Mouse (Mus musculus) hindbrain, embryonic 16.5 days (tissue): ENCODE data around the gene Nid2. TPM values are rescaled to one million over a fixed set of nuclear protein-coding genes. Genes with fewer than 3 reads are reported as not detected.
A peak's percentile ranks its signal among the peaks of the same experiment; 100 is the strongest.

Experiments
- ATAC-seq: fragments of 200-750 bp; cut with Nextera tagmentation; 2 replicates; pipeline ENCODE4 v1.8.0; 2017; ENCODE audit warnings: moderate TSS enrichment, moderate library complexity
- H3K27ac ChIP-seq: fragments of 300-500 bp; sonication (generic); 2 replicates; pipeline ENCODE4 v1.5.1; 2014; ENCODE audit warnings: low read depth, mild to moderate bottlenecking, control low read depth, low read length, moderate library complexity
- H3K27me3 ChIP-seq: fragments of 300-500 bp; sonication (generic); replicated peaks from 2 replicates; pipeline ENCODE4 v1.6.1; 2014; ENCODE audit warnings: low read length; ENCODE audit not compliant: control insufficient read depth, insufficient read depth
- H3K36me3 ChIP-seq: fragments of 300-500 bp; sonication (generic); 2 replicates; pipeline ENCODE4 v1.6.1; 2014; ENCODE audit warnings: mild to moderate bottlenecking, low read length, moderate library complexity, mixed read lengths; ENCODE audit not compliant: control insufficient read depth, insufficient read depth
- H3K4me1 ChIP-seq: fragments of 300-500 bp; sonication (generic); 2 replicates; pipeline ENCODE4 v1.6.1; 2014; ENCODE audit warnings: low read depth, low read length; ENCODE audit not compliant: control insufficient read depth, insufficient read depth
- H3K4me2 ChIP-seq: fragments of 300-500 bp; sonication (generic); 2 replicates; pipeline ENCODE4 v1.6.1; 2014; ENCODE audit warnings: mild to moderate bottlenecking, low read length, control low read depth, moderate library complexity
- H3K4me3 ChIP-seq: fragments of 300-500 bp; sonication (generic); 2 replicates; pipeline ENCODE4 v1.5.1; 2014; ENCODE audit warnings: mild to moderate bottlenecking, low read length, control low read depth, moderate library complexity
- H3K9ac ChIP-seq: fragments of 300-500 bp; sonication (generic); 2 replicates; pipeline ENCODE4 v1.6.1; 2014; ENCODE audit warnings: low read depth, mild to moderate bottlenecking, control low read depth, low read length, moderate library complexity
- H3K9me3 ChIP-seq: fragments of 300-500 bp; sonication (generic); 2 replicates; pipeline ENCODE4 v1.6.1; 2014; ENCODE audit warnings: mild to moderate bottlenecking, low read length, moderate library complexity; ENCODE audit not compliant: control insufficient read depth
- WGBS: fragments of 180-500 bp; shearing (Covaris S2); extraction: QIAGEN DNeasy Blood & Tissue Kit; methylation state at CpG from one replicate; pipeline ENCODE4 v1.1.7; 2014; 5-methylcytosine and 5-hydroxymethylcytosine counted together
- polyA plus RNA-seq: library from polyadenylated mRNA; unstranded; fragments of >200 nt; fragmentation: Nextera tagmentation; extraction: Ambion mirVana; gene quantifications from 2 replicates; pipeline ENCODE4 v1.2.1, GENCODE M21; 2015

Gene Nid2
- polyA plus RNA-seq, result 33.7 and 58.6 TPM in 2 replicates

DNA sequence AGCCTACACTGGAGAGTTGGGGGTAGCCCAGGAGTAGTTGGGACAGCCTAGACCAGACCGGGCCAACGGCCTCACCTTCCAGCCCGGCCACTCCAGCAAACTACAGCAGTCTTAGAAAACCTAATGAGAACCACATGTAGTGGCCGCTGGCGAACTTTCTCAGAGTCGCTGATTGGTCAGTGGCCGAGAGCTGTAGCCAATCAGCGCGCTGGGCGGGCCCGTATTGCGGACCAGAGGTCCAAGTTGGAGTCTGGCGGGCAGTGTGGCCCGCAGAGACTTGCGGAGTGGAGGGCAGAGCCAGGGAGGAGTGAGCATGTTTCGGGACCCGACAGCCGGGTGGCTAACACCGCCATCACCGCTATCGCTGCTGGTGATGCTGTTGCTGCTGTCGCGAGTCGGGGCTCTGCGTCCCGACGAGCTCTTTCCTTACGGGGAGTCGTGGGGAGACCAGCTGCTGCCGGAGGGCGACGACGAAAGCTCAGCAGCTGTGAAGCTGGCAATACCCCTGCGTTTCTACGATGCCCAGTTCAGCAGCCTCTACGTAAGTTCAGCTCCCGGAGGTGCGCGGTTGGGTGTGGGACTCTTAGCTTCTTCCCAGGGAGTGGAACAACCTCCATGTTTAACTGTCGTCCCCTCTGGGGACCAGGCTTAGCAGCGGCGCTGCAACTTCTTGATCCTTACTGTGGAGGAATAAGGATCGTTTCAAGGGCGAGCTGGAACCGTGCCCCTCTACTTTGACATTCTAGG, at the start of gene Nid2:
Gene Nid2, plus strand, starts transcription at position 241 of the 747 bp plus-strand sequence.
- H3K4me2 ChIP-seq, result peak within 1 kb of the TSS; percentile 93
- H3K27me3 ChIP-seq, result peaks cover 15% of the 10 kb centered on the region
- H3K9ac ChIP-seq, result peak within 1 kb of the TSS; percentile 62
- ATAC-seq, result peak; percentile 97
- WGBS, result under 1% methylated on average over 45 of the region's 45 CpGs
- H3K27ac ChIP-seq, result no peak within 1 kb of the TSS
- H3K4me1 ChIP-seq, result peaks cover 17% of the 10 kb centered on the region
- H3K36me3 ChIP-seq, result no peaks in the 10 kb centered on the region
- peak within 1 kb of the TSS; percentile 53 for H3K4me3 ChIP-seq
- H3K9me3 ChIP-seq, result no peaks in the 10 kb centered on the region

DNA sequence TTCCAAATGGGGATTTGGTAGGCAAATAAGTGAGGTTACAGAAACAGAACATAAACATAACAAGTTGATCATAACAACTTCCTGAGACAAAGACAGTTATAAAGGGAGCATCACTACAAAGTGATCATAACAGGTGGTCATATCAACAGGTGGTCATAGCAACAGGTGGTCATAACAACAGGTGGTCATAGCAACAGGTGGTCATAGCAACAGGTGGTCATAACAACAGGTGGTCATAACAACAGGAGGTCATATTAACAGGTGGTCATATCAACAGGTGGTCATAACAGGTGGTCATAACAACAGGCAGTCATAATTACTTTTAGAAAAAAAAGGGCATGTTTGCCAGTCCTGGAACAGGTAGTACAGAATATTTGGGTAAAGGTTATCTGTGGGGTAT, 49.5 kb upstream of the Nid2 start:
- no peak for ATAC-seq
- Histone ChIP-seq H3K27ac (no peak overlapping the region), H3K4me2 (no peak overlapping the region), H3K9me3 (no peaks in the 10 kb centered on the region), H3K36me3 (no peaks in the 10 kb centered on the region), H3K9ac (no peak overlapping the region), H3K27me3 (no peaks in the 10 kb centered on the region), H3K4me3 (no peak overlapping the region), H3K4me1 (no peaks in the 10 kb centered on the region)

DNA sequence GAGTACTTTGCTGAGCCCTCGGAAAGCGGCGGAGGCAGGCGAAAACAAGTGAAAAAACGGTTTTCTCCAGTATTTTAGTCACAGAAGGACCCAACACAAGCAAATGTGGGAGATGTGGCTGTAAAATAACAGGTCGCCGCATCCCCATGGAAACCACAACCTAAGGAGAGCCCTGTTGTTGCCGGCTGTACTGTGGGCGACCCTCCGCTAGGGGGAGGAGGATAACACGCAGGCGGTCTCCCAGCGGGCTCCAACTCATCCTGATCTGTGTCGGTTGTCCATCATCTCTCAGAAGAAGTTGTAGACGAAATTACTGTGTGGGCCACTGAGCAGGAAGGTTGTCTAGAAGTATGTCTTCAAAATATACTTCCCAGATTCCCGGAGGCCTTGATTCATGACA, 45.4 kb upstream of the Nid2 start:
- H3K4me2 ChIP-seq, result peak overlapping the region; percentile 33; the same call in 1 of the 2 replicates
- 9% methylated on average over 16 of the region's 16 CpGs for WGBS

DNA sequence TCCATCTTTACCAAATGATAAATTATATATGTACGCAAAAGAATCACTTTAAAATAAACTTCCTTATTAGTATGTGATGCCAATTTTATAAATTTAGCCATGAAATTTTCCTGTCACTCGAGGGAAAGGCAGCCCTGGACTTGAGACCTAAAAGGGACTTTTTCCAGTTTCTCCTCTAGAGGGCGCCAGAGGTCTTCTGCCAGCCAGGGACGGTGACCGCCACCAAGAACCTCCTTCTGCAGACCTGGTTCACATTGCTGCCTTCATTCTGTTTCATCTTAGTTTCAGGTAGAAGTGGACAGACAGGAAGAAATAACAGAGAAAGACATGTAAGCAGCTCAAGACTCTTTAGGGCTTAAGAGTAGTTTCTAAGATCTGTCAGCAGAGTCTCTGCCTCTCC, 44.6 kb upstream of the Nid2 start:
- peak; percentile 83 for ATAC-seq

More for the DNA sequence above, 45.4 kb upstream of the Nid2 start:
- Histone ChIP-seq H3K9me3 (no peaks in the 10 kb centered on the region), H3K4me3 (no peak overlapping the region), H3K27ac (no peak overlapping the region), H3K9ac (no peak overlapping the region), H3K27me3 (no peaks in the 10 kb centered on the region), H3K36me3 (no peaks in the 10 kb centered on the region), H3K4me1 (peaks cover 7% of the 10 kb centered on the region)
- ATAC-seq, result 0 out of 2 replicates have a peak, but pooled peaks have one; percentile 75

DNA sequence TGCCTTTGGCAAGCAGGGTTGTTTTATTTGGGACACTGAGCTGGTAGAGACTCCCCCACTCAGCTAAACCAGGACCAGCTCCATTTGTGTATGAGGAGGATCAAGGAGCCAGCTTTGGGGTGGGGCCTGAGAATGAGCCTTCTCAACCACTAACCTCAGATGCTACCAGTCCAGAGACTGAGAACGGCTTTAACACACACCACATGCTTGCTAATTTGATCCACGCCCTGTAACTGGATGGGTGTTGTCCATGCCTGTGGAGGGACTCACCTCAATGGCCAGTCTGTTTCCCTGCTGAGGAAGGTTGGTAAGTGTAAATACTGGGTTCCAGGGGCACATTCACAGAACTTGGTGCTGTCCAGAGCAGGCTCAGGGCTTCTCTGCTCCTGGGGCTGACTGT, 44.1 kb upstream of the Nid2 start:
- no peaks in the 10 kb centered on the region for H3K36me3 ChIP-seq
- H3K4me2 ChIP-seq, result no peak overlapping the region
- ATAC-seq, result 0 out of 2 replicates have a peak, but pooled peaks have one; percentile 6

More for the DNA sequence above, 44.6 kb upstream of the Nid2 start:
- Histone ChIP-seq H3K27me3 (no peaks in the 10 kb centered on the region), H3K27ac (no peak overlapping the region), H3K9ac (no peak overlapping the region), H3K4me1 (peaks cover 7% of the 10 kb centered on the region), H3K4me2 (no peak overlapping the region), H3K36me3 (no peaks in the 10 kb centered on the region), H3K9me3 (no peaks in the 10 kb centered on the region), H3K4me3 (no peak overlapping the region)
- WGBS, result under 1% methylated on average over 5 of the region's 5 CpGs

DNA sequence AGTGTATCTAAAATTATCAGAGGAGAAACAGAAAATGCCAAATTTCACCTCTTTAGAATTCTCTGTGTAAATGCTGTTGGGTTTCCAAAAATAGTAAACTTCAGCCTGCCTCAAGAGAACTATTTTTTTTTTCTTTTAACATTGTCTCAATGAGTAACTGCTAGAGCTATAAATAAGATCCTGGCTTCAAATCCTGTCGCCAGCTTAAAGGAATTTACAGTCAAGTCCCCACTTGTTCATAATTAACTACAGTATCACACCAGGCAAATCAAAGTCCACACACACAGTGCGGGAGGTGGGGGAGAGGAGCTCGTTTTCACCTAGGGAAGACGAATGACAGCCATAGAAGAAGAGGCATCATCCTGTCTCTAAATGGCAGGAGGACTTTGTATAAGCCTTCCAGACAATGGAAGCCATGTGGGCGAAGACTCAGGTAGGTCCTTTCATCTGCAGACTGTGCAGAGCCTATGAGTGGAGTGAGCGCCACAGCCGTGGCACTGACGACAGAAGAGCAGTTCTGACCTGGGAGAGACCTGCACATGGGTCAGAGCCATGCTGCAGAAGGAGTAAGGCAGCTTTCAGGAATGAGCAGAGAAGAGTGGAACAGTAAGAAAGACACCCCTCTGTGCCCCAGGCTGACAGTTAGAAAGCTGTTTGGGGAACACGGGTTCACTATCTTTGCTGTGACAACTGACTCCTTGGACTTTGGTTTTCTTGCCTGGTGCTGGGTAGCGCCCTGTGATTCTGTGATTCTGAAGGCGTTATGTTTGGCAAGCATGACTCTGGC, 43.2 kb upstream of the Nid2 start:
- 70% methylated on average over 11 of the region's 11 CpGs for WGBS
- Histone ChIP-seq H3K4me2 (no peak overlapping the region), H3K27me3 (no peaks in the 10 kb centered on the region), H3K4me1 (peaks cover 7% of the 10 kb centered on the region), H3K27ac (no peak overlapping the region), H3K9me3 (no peaks in the 10 kb centered on the region), H3K9ac (no peak overlapping the region), H3K36me3 (no peaks in the 10 kb centered on the region), H3K4me3 (no peak overlapping the region)
- no peak for ATAC-seq

More for the DNA sequence above, 44.1 kb upstream of the Nid2 start:
- 83% methylated on average over 2 of the region's 2 CpGs for WGBS
- Histone ChIP-seq H3K4me1 (peaks cover 7% of the 10 kb centered on the region), H3K4me3 (no peak overlapping the region), H3K9ac (no peak overlapping the region), H3K27me3 (no peaks in the 10 kb centered on the region), H3K27ac (no peak overlapping the region), H3K9me3 (no peaks in the 10 kb centered on the region)

DNA sequence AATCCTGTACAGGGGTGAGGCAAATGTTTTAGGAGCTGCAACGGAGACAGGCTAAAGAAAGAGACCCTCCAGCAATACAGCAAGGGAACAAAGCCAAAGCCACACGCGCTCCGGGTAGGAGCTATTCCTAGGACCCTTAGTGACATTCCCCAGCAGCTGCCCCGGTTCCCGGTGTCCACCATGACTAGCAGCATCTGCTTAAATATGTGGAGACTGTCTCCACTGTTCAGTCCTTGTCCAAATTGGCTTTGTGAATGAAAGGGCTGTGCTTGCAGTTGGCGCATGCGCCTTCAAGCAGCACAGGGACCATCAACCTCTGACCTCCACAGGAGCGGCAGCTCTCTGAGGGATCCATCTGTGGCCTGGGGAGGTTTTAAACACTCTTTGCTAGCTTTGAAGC, 41.9 kb upstream of the Nid2 start:
- no peaks in the 10 kb centered on the region for H3K27me3 ChIP-seq
- H3K9me3 ChIP-seq, result no peaks in the 10 kb centered on the region
- peak; percentile 15; the same call in 1 of the 2 replicates for ATAC-seq
- H3K4me1 ChIP-seq, result peaks cover 7% of the 10 kb centered on the region
- peak overlapping the region; percentile 52 for H3K9ac ChIP-seq
- H3K4me3 ChIP-seq, result peak overlapping the region; percentile 15; the same call in 1 of the 2 replicates
- 15% methylated on average over 9 of the region's 9 CpGs for WGBS
- no peak overlapping the region for H3K27ac ChIP-seq
- H3K4me2 ChIP-seq, result peak overlapping the region; percentile 46
- no peaks in the 10 kb centered on the region for H3K36me3 ChIP-seq

DNA sequence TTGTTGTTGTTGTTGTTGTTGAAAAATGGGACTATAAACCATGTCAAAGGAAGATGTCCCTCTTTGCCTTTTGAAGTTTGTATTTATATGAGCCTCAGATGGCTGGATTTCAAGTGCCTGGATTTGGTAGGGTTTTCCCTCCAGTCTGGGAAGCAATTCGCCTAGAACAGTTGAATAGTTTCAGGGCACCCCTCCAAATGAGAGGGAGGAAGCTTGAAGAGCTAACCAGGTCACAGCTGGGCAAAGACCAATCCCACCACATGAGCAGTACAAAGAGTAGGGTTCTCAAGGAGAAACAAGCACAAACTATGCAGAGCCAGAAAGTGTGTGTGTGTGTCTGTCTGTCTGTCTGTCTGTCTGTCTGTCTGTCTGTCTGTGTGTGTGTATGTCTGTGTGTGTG, 39.3 kb upstream of the Nid2 start:
- Histone ChIP-seq H3K9me3 (no peaks in the 10 kb centered on the region), H3K36me3 (no peaks in the 10 kb centered on the region), H3K27ac (no peak overlapping the region), H3K9ac (no peak overlapping the region), H3K4me1 (peaks cover 7% of the 10 kb centered on the region), H3K27me3 (no peaks in the 10 kb centered on the region), H3K4me3 (no peak overlapping the region), H3K4me2 (no peak overlapping the region)
- 52% methylated on average over 1 of the region's 1 CpGs for WGBS
- no peak for ATAC-seq

DNA sequence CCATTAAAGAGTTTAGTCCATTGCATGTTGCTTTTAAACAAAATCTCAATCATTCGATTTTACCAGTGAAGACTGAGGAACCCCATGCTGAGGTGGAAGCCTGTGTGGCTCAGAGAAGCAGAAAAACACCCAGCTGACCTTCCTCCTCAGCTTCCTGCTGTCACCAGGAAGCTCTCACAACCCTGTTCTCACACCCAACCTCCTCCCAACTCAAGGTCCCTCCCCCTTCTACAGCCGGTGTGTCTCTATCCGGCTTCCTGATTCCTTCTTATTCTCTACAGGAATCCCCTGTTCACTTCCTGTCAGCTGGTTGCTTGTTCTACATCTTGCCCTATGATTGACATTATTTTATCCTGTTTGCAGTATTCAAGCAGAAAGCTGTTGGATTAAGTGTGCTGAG, 38.0 kb upstream of the Nid2 start:
- no peak overlapping the region for H3K27ac ChIP-seq
- H3K4me3 ChIP-seq, result no peak overlapping the region
- WGBS, result 62% methylated on average over 3 of the region's 3 CpGs
- H3K27me3 ChIP-seq, result no peaks in the 10 kb centered on the region
- ATAC-seq, result no peak
- H3K4me2 ChIP-seq, result no peak overlapping the region
- no peak overlapping the region for H3K9ac ChIP-seq
- no peaks in the 10 kb centered on the region for H3K36me3 ChIP-seq
- H3K9me3 ChIP-seq, result no peaks in the 10 kb centered on the region
- H3K4me1 ChIP-seq, result peaks cover 7% of the 10 kb centered on the region
